Mouse (Mus musculus): ENCODE measurements around the gene Eme2. TPM values are rescaled to one million over a fixed set of nuclear protein-coding genes. Genes with fewer than 3 reads are reported as not detected.

Eme2 gene
- total and polyA plus RNA-seq, 2 experiments = 20.5 to 31.2 TPM

DNA sequence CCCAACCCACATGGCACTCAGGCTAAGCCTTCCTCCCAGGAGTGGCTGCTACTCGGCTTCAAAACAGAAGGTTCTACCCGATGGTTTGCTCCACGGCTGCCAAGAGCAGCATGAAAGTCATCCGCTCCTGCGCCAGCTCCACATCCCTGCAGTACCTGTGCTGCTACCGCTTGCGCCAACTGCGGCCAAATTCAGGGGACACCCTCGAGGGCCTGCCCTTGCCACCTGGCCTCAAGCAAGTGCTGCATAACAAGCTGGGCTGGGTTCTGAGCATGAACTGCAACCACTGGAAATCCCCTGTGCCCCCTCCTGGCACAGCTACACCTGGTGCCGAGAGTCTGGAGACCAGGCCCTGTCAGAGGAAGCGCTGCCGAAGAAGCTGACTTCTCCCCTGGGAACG, 3.6 kb downstream of the Eme2 start:
- no peaks in the 10 kb centered on the region for H3K27me3 ChIP-seq (ENCODE audit: control insufficient read depth, insufficient read depth, low read length)
- H3K9ac ChIP-seq (ENCODE audit: low read depth, low read length) = no peak overlapping the region
- 80% methylated on average over 13 of the region's 13 CpGs for WGBS
- H3K4me3 ChIP-seq (ENCODE audit: insufficient read depth, low read depth, low read length) = no peak overlapping the region
- no peak overlapping the region for H3K27ac ChIP-seq (replicated peaks; ENCODE audit: insufficient read depth, low read depth, low read length)
- H3K36me3 ChIP-seq (ENCODE audit: control insufficient read depth, insufficient read depth, low read length) = peaks cover 3% of the 10 kb centered on the region; the same call in 1 of the 2 replicates
- DNase-seq (ENCODE audit: extremely low read depth, low read depth, low spot score) = no peak
- peaks cover 14% of the 10 kb centered on the region; the same call in 1 of the 2 replicates for H3K79me2 ChIP-seq (ENCODE audit: control insufficient read depth, insufficient read depth, low read length)
- peaks cover 28% of the 10 kb centered on the region for H3K4me1 ChIP-seq (ENCODE audit: control insufficient read depth, insufficient read depth, low read length)
- TF ChIP-seq CTCF (IDR thresholded peaks at IDR 0.05; ENCODE audit: low read depth, low read length) (no peak), POLR2A (IDR thresholded peaks at IDR 0.05; ENCODE audit: extremely low read depth, insufficient read depth, low read length) (no peak)

DNA sequence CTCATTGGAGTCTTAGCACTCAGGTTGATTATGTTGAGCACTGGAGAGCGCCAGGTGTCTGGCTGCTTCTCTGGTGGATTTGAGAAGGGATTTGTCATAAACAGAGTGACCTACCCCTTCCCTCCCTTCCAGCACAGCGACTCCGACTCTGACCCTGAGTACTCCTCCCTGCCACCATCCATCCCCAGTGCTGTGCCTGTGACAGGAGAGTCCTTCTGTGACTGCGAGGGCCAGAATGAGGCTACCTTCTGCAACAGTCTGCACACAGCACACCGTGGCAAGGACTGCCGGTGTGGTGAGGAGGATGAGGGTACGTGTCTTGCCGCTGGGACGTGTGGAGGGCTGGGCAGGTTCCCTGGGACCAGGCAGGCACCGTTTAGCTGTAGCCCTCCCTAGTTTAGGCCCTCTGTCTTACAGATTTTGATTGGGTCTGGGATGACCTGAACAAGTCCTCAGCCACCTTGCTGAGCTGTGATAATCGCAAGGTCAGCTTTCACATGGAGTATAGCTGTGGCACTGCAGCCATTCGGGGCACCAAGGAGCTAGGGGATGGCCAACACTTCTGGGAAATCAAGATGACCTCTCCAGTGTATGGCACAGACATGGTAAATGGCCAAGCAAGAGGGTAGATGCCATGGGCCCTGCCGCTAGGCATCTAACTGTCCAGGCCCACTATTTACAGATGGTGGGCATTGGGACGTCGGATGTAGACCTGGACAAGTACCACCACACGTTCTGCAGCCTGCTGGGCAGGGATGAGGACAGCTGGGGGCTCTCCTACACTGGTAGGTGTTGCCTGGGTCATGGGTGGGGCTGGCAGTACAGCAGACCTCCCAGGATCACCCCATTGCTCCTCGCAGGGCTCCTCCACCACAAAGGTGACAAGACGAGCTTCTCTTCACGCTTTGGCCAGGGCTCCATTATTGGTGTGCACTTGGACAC, 4.5 kb downstream of the Eme2 start:
- H3K4me1 ChIP-seq (ENCODE audit: control insufficient read depth, insufficient read depth, low read length) = peaks cover 26% of the 10 kb centered on the region
- no peak overlapping the region for H3K27ac ChIP-seq (replicated peaks; ENCODE audit: insufficient read depth, low read depth, low read length)
- peaks cover 3% of the 10 kb centered on the region; the same call in 1 of the 2 replicates for H3K36me3 ChIP-seq (ENCODE audit: control insufficient read depth, insufficient read depth, low read length)
- H3K4me3 ChIP-seq (ENCODE audit: insufficient read depth, low read depth, low read length) = no peak overlapping the region
- peaks cover 18% of the 10 kb centered on the region; the same call in 1 of the 2 replicates for H3K79me2 ChIP-seq (ENCODE audit: control insufficient read depth, insufficient read depth, low read length)
- WGBS = 88% methylated on average over 19 of the region's 19 CpGs
- H3K9ac ChIP-seq (ENCODE audit: low read depth, low read length) = no peak overlapping the region
- TF ChIP-seq CTCF (IDR thresholded peaks at IDR 0.05; ENCODE audit: low read depth, low read length) (no peak), POLR2A (IDR thresholded peaks at IDR 0.05; ENCODE audit: extremely low read depth, insufficient read depth, low read length) (no peak)
- no peak for DNase-seq (ENCODE audit: extremely low read depth, low read depth, low spot score)
- no peaks in the 10 kb centered on the region for H3K27me3 ChIP-seq (ENCODE audit: control insufficient read depth, insufficient read depth, low read length)

DNA sequence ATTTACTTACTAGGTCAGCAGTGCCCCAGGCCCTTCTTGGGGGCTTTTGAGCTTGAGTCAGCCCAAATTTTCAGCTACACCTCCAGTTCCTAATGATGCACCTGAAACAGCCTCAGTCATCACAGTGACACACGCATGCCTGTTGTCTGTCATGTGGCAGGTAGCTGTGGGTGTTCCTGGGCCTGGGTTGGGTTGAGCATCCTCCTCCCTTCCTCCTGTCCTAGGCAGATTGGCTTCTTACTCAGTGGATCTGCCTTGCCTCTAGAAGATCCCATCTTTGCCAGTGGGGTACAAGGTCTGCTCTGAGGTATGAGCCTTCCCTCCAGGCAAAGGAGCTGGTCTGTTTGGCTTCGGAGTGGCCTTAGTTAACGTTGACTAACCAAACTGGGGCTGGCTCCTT, 6.0 kb downstream of the Eme2 start:
- Histone ChIP-seq H3K9ac (ENCODE audit: low read depth, low read length) (no peak overlapping the region), H3K4me1 (ENCODE audit: control insufficient read depth, insufficient read depth, low read length) (peaks cover 24% of the 10 kb centered on the region), H3K4me3 (ENCODE audit: insufficient read depth, low read depth, low read length) (no peak overlapping the region), H3K27ac (replicated peaks; ENCODE audit: insufficient read depth, low read depth, low read length) (no peak overlapping the region), H3K27me3 (ENCODE audit: control insufficient read depth, insufficient read depth, low read length) (no peaks in the 10 kb centered on the region), H3K36me3 (ENCODE audit: control insufficient read depth, insufficient read depth, low read length) (peaks cover 3% of the 10 kb centered on the region; the same call in 1 of the 2 replicates), H3K79me2 (ENCODE audit: control insufficient read depth, insufficient read depth, low read length) (peaks cover 15% of the 10 kb centered on the region; the same call in 1 of the 2 replicates)
- 77% methylated on average over 3 of the region's 3 CpGs for WGBS
- no peak for DNase-seq (ENCODE audit: extremely low read depth, low read depth, low spot score)
- TF ChIP-seq CTCF (IDR thresholded peaks at IDR 0.05; ENCODE audit: low read depth, low read length) (no peak), POLR2A (IDR thresholded peaks at IDR 0.05; ENCODE audit: extremely low read depth, insufficient read depth, low read length) (no peak)

- Histone ChIP-seq H3K36me3 (ENCODE audit: control insufficient read depth, insufficient read depth, low read length) (peaks cover 3% of the 10 kb centered on the region; the same call in 1 of the 2 replicates), H3K4me3 (ENCODE audit: insufficient read depth, low read depth, low read length) (peak overlapping the region; percentile 55), H3K27ac (replicated peaks; ENCODE audit: insufficient read depth, low read depth, low read length) (peak overlapping the region; percentile 36), H3K9ac (ENCODE audit: low read depth, low read length) (peak overlapping the region; percentile 63), H3K4me1 (ENCODE audit: control insufficient read depth, insufficient read depth, low read length) (peaks cover 22% of the 10 kb centered on the region), H3K79me2 (ENCODE audit: control insufficient read depth, insufficient read depth, low read length) (peaks cover 15% of the 10 kb centered on the region; the same call in 1 of the 2 replicates), H3K27me3 (ENCODE audit: control insufficient read depth, insufficient read depth, low read length) (no peaks in the 10 kb centered on the region)
- 0 out of 2 replicates have a peak, but pooled peaks have one; percentile 3 for TF ChIP-seq POLR2A (IDR thresholded peaks at IDR 0.05; ENCODE audit: extremely low read depth, insufficient read depth, low read length)
- TF ChIP-seq CTCF (IDR thresholded peaks at IDR 0.05; ENCODE audit: low read depth, low read length) = no peak
- no peak for DNase-seq (ENCODE audit: extremely low read depth, low read depth, low spot score)
- 45% methylated on average over 18 of the region's 18 CpGs for WGBS
Measured at GRCm38 (mm10) chr17:24887291-24888080, 7.4 kb downstream of the Eme2 start.

- Histone ChIP-seq H3K36me3 (ENCODE audit: control insufficient read depth, insufficient read depth, low read length) (no peaks in the 10 kb centered on the region; the same call in 1 of the 2 replicates), H3K9ac (ENCODE audit: low read depth, low read length) (peak overlapping the region; percentile 63), H3K79me2 (ENCODE audit: control insufficient read depth, insufficient read depth, low read length) (peaks cover 17% of the 10 kb centered on the region; the same call in 1 of the 2 replicates), H3K27me3 (ENCODE audit: control insufficient read depth, insufficient read depth, low read length) (no peaks in the 10 kb centered on the region), H3K4me1 (ENCODE audit: control insufficient read depth, insufficient read depth, low read length) (peaks cover 27% of the 10 kb centered on the region), H3K4me3 (ENCODE audit: insufficient read depth, low read depth, low read length) (peak overlapping the region; percentile 55), H3K27ac (replicated peaks; ENCODE audit: insufficient read depth, low read depth, low read length) (peak overlapping the region; percentile 36)
- no peak for DNase-seq (ENCODE audit: extremely low read depth, low read depth, low spot score)
- WGBS = under 1% methylated on average over 18 of the region's 18 CpGs
- TF ChIP-seq CTCF (IDR thresholded peaks at IDR 0.05; ENCODE audit: low read depth, low read length) = no peak
- no peak for TF ChIP-seq POLR2A (IDR thresholded peaks at IDR 0.05; ENCODE audit: extremely low read depth, insufficient read depth, low read length)
Measured at GRCm38 (mm10) chr17:24886932-24887271, 8.0 kb downstream of the Eme2 start.
